Mouse (Mus musculus) embryo, embryonic 11.5 days (tissue): Measurements from ENCODE around the gene Lmcd1.
"Not testable (repeated sequence)": the region's sequence is repeated elsewhere in the genome, so short reads cannot be mapped to it uniquely, and the experiment has no call there.

Source experiments
- DNase-seq: peaks from one replicate; pipeline ENCODE4 v3.0.0-alpha.2; 2012; ENCODE audit warnings: low read depth, low spot score

Lmcd1 gene

DNA sequence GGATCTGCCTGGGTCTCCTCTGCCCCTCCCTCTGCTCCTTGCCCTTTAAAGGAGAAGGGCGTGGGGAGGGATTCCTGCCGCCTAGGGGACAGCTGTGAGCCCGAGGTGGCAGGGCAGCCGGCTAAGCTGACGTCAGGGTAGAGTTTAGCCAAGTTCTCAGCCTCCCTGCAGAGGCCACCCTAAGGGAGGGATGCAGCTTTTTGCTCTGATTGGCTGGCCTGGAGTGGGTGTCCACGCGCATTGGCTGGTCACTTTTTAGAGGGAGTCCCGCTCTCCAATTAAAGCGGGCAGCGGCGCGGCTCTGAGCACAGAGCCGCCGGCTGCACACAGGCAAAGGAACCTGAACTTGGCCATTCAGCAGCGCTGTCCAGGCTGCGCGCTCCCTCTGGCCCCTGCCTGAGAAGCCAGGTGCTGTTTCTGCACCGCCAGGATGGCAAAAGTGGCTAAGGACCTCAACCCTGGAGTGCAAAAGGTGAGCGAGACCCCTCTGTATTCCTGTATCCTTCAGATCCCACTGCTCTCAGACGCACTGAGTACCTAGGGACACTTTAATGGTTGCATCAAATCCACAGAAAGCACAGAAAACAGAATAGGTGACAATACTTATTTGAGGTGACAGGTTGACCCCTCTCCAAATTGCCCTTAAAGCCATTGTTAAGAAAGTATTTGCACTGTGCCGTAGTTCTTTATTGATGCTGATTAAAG lies at the start of gene Lmcd1:
Gene Lmcd1 (plus strand): TSS at position 258 of the 705 bp plus-strand sequence.
- DNase-seq: peak; percentile 65

DNA sequence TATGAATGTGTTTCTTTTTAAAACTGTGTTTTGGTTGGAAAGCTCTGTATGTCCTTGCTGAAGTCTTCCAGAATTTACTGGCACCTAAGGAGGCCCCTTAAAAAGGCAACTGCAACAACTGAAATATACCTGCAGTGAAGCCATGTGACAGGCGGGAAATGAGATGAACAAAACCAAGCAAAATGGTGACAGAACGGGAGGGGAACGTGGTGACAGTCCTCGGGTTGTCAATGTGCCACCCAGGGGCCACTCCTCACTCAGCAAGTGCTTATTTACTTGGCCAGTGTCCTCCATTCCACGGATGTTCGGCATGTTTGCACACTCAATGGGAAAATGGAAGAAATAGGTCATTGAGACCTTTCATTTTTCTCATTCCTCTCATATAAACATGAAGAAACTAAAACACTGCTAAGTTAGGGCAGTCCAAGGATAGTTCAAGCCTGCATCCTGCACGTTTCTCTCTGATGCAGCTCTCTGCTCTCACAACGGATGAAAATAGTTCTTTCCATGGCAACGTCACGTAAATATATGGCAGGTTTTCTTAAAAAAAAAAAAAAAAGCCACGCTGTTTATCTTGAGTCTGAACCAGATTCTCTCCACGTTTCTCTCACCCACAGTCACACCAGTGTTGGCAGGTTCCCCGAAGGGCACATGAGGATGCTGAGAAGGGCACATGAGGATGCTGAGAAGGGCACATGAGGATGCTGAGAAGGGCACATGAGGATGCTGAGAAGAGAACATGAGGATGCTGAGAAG lies 49.5 kb upstream of the Lmcd1 start:
- no peak for DNase-seq

DNA sequence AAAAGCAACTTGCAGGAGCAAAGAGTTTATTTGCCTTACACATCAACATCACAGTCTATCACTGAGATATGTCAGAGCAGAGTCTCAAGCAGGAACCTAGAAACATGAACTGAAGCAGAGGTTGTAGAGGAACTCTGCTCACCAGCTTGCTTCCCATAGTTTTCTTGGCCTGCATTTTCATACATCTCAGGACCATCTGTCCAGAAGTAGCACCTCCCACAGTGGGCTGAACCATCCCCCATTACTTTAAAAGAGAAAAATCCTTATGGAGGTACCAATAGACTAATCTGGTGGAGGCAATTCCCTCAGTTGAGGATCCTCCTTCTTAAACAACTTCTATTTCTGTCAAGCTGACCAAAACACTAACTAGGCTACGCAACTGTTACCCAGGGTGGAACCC lies 36.8 kb upstream of the Lmcd1 start:
- DNase-seq: no peak

DNA sequence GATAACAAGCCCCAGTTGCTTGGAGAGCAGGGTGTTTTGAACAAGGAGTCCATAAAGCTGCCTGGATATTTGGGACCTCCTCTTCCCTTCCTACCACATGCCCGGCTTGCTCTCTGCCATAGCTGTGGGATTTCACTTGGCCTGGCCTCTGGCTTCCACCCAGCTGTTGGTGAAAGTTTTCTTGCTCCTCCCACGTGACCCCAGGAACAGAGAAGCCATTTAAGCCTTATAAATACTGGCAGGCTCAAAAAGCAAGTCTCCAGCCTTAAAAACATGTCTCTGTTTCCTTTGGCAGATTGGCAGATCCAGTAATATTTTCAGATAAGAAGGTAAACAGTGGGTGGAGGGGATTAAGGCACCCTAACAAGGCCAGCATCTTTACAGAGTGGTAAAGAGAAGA lies 31.3 kb upstream of the Lmcd1 start:
- no peak for DNase-seq

DNA sequence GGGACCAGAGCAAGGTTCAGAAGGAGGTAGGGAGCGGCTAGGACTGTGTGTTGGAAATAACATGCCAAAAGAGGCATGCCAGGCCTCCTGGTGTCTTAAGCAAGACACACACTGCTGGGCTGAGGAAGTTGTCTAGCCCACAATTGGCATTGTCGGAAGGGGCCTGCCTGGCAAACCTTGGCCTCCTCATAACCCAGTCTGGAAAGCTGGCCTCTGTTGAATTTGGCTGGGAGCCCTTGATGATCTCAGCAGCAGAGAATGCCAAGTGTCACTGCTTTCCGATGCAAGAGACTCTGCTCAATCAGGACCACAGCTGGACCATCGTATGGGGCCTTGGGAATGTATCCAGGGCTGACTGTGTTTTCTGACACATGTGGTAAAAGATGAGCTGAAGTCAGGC lies 27.9 kb upstream of the Lmcd1 start:
- DNase-seq: no peak

DNA sequence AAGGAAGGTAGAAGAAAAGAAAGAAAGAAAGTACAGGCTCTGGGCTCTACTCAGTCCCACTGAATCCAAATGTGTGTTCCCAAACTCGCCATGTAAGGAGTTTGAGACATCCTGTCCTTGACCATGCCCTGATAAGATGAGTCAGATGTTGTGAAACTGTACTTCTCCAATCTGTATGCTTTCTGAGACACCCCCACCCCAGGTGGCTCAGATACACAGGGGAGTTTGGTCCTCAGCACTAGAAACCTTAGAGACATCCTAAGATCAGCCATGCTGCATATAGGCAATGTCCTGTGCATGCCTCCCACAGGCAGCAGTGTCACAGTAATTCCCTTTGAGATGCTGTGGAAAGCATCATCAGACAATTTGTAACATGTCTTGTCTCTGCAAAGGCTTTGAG lies 26.9 kb upstream of the Lmcd1 start:
- DNase-seq: no peak

DNA sequence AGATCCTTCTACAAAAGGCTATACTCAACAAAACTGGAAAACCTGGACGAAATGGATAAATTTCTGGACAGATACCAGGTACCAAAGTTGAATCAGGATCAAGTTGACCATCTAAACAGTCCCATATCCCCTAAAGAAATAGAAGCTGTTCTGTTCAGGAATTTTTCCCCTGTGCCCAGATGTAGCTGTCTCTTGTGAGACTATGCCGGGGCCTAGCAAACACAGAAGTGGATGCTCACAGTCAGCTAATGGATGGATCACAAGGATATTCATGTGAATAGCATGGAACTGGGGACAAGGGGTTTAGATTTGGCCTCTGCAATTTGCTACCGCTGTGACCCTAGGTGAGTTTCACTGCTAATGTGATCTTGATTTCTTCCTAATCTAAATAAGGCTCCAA lies 19.6 kb upstream of the Lmcd1 start:
- not testable (repeated sequence) for DNase-seq

DNA sequence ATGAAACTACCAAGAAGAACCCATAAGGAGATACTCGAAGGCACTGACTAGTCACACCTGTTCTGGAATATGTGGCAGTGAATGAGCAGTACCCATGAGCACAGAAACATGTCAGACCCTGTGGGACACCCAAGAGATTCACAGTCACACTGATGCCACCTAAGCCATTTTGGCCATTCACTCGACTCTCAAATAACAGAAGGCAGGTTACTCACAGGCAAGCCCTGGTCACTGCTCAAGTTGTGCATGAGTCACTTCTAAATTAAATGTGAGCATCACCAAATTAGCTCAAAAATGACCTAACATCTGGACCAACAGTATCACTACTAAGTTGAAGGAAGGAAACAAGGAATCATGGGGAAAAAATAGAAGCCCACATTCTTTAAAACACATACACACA lies 18.6 kb upstream of the Lmcd1 start:
- no peak for DNase-seq

DNA sequence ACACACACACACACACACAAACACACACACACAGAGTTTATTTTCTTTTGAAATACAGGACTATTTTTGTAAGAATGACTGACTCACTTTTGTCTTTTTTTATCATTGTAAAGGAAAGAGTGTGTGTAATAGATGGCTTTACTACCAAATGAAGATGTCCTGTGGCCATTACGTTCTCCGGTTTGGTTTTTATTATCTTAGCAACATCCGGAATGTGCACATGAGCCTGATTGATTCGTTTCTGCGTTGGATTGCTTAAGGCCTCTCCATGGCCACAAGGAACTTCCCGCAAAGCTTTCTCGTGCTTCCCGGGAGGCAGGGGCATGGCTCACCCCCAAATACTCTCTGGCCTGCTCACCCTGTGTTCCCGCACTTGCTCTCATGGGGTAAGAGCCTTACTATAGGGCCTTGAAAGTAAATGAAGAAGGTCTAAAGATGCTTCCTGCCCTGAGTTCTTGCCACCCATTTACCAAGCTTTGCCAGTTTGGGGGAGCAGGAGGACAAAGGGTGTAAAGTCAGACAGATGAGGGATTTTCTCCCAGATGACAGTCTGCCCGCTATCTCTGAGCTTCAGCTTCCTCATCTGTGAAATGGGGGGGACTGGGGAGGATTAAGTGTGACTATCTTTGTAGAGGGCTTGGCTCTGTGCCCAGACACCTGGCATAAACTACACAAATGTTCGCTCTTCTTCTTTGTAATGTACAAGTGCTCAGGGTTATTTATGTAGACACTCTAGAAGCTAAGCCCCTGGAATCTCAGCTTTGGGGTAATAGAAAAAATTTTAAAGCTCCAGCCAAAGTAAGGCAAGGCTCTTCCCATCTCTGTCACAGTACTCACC lies 18.0 kb upstream of the Lmcd1 start:
- DNase-seq: no peak

DNA sequence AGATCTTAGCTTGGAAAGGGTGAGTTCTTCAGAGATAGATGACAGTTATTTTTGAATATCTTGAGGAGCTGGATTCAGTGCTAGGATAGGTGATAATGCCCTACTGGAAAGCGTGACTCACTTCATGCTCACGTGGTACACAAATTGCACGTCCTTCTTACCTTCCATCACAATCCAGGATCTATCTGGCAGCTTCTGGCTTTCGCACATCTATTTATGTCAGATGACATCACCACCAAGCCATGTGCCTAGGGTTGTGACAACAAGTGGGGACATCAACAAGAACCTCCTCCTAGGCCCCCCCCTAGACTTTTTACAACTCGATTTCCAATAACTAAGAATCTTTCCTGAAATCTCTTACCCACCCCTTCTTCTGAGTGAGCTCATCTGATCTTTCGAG lies 17.0 kb upstream of the Lmcd1 start:
- no peak for DNase-seq

DNA sequence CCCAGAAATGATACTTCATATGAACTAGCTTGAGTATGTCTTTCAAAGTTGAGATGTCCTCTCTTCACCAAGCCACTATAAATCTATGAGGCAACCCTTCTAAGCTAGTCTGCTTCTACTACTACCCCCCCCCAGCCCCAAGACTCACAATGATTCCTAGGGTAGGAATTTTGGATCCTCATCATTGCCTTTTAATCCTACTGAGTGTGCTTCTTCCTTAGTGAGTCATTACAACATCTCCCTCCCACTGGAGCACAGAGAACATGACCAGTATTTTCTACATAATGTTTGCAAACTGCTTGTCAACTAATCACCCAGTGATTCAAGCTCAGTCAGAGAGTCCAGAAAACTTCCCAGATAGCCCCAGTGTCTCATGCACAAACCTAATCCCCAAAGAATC lies 12.5 kb upstream of the Lmcd1 start:
- no peak for DNase-seq

DNA sequence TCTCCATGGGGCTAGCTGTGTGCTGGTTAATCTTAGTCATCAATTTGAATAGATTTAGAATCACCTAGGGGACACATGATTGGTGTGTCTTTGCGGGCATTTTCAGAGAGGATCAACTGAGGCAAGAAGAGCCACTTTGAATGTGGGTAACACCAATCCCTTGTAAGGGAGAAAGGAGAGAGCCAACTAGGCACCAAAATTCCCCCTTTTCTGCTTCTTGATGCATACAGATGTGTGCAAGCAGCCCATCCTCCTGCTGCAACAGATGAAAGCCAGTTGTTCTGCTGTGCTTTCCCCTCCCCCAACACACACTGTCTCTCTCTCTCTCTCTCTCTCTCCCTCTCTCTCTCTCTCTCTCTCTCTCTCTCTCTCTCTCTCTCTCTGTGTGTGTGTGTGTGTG lies 9.2 kb upstream of the Lmcd1 start:
- no peak for DNase-seq

DNA sequence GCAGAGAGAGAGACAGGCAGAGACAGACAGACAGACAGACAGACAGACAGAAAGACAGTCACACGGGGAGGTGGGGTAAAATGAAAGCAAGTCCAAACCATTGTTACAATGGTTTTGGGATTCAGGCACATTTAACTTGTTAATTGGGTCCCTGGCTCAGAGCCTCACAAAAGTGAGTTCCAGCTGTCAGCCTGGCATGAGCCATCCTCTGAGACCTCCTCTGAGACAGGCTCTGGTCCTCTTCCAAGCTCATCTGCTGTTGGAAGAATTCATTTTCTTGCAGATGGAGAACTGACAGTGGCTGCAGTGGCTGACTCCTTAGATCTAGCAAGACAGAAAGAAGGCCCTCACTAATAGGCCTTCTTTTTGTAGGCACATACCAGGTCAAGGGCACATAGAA lies 6.9 kb upstream of the Lmcd1 start:
- DNase-seq: no peak

DNA sequence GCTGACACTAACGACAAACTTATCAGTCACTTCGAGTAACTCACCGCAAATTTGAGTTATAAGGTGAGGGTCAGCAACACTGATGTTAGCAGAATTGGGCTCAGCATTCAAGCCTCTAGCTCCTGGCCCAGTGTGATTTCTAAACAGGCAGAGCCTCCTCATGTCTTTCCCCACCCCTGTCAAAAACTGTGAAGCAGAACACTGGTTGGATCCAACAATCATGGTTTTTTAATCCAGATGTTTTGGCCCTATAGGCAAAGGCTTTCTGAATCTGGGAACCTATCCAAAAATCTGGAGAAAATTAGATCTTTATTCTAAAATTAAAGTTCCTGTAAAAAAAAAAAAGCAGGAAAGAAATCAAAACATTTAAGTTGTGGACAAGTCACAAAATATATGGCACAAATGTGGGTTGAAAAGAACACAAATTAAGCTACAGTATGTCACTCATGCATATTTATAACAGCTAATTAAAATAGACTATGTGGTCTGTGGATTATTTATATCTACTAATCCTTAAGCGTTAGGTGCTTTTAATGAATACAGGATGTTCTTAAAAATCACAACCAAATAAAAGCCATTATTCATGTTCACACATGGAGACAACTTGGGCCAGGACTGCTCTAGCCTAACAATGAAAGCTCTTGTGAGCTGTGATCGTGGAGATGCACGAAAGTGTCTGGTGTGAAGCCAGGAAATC lies 5.7 kb upstream of the Lmcd1 start:
- DNase-seq: no peak

DNA sequence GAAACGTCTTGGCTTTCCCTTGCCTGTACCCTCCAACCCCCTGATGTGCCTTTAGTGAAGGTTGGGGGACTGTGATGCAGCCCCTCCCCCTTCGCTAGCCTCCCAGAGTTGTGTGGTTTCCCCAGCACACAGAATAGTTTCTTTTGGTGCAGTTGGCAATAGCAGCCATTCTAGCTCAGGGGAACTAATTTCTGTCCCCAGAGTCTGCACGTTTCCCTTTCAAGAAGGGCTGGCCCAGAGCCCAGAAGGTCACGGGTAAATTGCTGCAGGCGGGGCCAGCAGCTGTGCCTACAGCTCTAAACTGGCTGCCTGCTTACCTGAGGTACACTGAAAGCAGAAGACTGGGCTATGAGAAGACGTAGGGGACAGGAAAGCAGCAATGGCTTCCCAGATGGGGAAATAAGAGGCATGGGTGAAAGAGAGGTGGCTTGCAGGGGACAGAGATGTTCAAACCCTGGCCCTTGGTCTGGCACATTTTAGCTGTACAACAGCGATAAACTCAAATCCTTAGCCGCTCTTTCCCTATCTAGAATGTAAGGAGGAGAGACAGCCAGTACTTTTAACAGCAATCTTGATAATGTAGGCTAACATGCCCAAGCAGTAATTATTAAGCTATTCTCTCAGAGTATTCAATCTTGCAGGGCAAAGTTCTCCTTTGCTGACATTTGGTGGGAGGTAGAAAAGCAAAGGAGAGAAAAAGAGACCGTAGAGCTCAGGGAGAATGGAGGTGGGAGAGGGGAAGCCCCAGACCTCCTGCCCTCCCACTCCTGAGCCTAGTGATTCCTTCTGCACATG lies 900 bp downstream of the Lmcd1 start:
- peak; percentile 16 for DNase-seq

DNA sequence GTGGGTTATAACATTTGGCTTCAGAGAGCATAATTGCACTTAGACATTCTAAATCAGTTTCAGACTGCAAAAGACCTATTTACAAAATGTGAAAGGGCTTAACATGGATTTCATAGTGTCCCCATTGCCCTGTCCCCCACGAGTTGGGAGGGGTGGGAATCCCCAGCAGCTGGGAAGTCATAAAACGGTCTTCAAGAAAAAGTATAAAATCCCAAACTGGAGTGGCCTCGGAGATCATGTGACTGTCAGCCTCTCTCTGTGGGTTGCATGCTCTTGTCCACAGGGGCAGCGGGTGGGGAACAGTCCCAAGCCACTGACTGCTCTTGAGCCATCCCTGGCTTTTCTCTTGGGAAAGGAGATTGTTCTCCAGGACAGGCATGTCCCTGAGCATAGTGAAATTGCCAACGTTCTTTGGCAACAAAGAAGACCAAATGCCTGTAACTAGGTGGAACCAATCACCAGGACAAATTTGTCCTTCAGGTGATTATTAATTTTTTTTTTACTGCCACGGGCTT lies 2.2 kb downstream of the Lmcd1 start:
- no peak for DNase-seq

DNA sequence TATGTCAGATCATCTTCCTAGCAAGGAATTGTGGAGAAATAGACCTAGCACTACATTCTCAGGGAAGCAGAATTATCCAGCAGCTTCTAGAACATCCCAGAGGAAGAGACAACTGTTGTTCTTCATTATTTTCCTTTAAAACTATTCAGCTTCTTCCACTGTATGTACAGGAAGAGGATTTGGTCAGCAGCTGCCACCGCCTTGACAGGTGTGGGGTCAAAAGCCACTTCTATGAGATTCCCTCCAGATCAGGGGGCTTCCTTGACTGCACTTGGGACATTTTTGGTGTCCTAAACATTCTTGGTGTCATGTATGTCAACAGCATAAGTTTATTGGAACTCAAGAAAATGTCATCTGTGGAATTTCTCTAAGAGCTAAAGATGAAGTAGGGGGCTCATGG lies 5.2 kb downstream of the Lmcd1 start:
- DNase-seq: no peak

DNA sequence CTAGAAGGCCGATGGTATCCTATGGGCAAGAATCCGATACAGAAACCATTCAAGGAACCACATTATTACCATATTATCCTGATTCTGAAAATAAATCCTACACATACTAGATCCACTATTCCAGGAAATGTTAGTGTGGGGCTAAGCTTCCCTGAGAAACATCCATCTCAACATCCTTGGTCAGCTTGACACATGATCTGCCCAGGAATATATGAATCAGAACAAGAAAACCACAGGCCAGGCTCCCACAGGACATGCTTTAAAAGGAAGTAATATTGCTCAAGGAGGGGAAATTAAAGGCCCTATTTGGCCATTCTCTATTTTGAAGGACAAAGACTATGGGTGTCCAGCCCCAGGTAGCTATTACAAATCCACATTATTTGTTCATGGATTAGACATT lies 6.6 kb downstream of the Lmcd1 start:
- no peak for DNase-seq

DNA sequence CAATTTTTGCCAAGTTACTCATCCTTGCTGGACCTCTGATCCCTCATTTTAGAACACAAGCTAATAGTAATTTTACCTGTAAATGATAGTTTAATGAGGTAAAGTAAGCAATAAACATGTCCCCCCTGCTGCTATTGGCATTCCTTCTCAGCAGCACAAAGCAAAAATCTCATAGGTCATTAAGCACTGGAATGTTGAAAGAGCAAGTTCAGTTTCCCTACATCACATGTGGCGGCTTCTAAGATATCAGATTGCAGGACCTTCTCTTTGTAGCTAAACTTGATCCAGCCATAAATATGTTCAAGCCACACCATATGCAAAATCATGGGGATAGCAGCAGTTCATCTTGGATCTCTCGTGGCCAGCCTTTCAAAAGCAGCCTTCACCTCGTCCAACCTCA lies 7.4 kb downstream of the Lmcd1 start:
- DNase-seq: peak; percentile 17

DNA sequence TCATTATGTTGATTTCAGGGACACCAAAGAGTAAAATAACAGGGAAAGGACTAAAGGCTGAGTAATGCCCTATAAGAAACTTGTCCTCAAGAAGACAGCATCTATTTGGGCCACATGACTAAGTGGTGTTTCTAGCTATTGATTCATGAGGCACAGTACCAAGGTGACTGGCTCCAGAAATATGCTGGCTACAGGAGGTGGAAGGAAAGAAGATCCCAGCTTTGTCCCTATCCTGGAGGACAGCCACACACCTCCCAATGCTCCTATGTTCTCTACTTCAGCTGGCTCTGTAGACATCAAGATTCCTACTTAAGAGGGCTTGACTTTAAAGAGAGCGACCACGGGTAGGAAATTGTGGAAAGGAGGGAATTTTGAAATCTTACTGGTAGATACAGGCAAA lies 8.4 kb downstream of the Lmcd1 start:
- DNase-seq: no peak

DNA sequence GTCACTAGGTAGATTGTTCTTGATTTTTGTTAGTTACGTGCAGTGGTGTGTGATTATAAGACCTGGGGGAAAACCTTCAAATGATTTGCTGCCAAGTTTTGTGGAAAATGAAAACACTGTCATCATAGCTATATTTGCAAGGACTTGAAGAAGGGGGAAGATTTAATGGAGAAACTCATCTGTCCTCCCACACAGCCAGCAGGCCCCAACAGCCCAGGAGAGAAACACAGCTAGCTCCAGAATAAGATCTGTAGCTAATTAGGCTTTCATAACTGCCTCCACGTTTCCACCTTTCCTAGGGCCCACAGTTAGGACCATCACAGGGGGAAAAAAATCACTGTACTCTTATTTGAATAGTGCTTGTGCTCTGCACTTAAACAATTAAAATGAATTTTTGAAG lies 10.5 kb downstream of the Lmcd1 start:
- DNase-seq: no peak
